Mouse (Mus musculus): ENCODE data around the gene Tmem35b. TPM values are rescaled to one million over a fixed set of nuclear protein-coding genes. Genes with fewer than 3 reads are reported as not detected.

Tmem35b gene
- polyA plus RNA-seq, 1 experiment from 2014 or later: 19.7 TPM

DNA sequence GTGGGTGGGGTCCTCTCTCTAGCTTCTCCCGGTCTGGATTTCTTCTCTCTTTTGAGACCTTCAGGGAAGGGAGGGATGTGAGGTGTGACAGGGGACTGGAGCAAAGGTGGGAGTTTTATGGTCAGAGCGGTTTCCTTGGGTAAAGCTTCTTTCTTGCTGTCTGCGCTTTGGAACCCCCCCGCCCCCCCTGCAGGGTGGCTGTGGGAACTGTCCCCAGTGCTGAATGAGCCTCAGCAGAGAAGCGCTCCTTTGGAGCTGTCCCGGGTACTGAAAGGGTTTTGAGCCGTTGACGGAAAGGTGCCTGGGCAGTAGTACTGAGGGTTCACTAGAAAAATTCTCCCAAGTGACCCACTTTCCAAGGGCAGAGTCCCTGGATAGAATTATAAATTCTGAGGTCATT lies 50.0 kb downstream of the Tmem35b start:
- no peak overlapping the region for H3K4me3 ChIP-seq (ENCODE audit: low read depth, low read length)
- 0 out of 2 replicates have a peak, but pooled peaks cover under 1% of the 10 kb centered on the region for H3K4me1 ChIP-seq (ENCODE audit: insufficient read depth, low read depth, low read length)
- WGBS: 2% methylated on average over 8 of the region's 8 CpGs
- peaks cover 9% of the 10 kb centered on the region for H3K27me3 ChIP-seq (replicated peaks; ENCODE audit: insufficient read depth, low read length)
- ATAC-seq (no peak), DNase-seq (ENCODE audit: low spot score) (peak; percentile 73)
- H3K36me3 ChIP-seq (ENCODE audit: insufficient read depth, low read length): no peaks in the 10 kb centered on the region
- no peaks in the 10 kb centered on the region for H3K9me3 ChIP-seq (ENCODE audit: low read length)
- H3K9ac ChIP-seq (replicated peaks; ENCODE audit: low read depth): no peak overlapping the region
- no peak overlapping the region for H3K4me2 ChIP-seq (replicated peaks; ENCODE audit: low read depth, low read length)
- no peak overlapping the region for H3K27ac ChIP-seq (ENCODE audit: low read length)
- TF ChIP-seq EP300 (IDR thresholded peaks at IDR 0.05): no peak
- TF ChIP-seq CTCF (IDR thresholded peaks at IDR 0.05): peak; percentile 28; the same call in 1 of the 2 replicates

DNA sequence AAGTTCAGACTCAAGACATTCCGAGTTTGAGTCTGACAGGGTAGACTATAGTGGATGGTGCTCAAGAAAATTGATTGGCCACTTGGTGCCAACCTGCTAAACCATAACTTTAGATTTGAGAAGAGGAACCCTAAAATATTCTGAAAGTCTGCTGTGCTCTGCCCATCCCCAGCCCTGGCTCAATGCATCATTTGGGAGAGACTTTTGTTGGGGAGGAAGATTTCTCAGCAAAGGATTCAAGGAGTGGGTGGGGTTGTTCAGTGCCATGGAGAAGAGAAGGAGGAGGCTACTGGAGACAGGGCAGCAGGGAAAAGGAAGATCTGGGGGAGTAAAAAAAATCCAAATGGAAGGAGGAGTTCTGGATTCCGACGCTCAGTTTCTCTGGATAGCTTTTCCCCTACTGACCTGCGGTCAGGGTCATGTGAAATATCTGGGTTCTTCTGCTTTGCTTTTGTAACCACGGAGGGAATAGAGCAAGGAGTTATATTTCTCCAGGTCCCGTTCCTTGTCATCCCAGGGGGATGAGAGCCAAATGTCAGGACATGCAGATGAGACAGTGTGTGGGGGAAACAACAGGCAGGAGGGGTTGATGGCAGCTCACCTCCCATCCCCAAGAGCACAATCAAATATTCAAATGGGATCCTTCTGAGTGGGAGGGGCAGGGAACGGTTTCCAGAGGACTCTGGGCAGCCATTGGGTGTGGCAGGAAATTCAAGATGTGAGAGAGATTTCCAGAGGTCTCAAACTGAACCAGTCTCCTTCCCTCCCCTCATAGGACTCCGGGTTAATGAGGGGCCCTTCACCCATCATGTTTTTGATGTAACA lies 50.8 kb downstream of the Tmem35b start:
- Histone ChIP-seq H3K27me3 (replicated peaks; ENCODE audit: insufficient read depth, low read length) (peaks cover 7% of the 10 kb centered on the region), H3K27ac (ENCODE audit: low read length) (no peak overlapping the region), H3K9me3 (ENCODE audit: low read length) (no peaks in the 10 kb centered on the region), H3K4me2 (replicated peaks; ENCODE audit: low read depth, low read length) (no peak overlapping the region), H3K4me3 (ENCODE audit: low read depth, low read length) (no peak overlapping the region), H3K4me1 (ENCODE audit: insufficient read depth, low read depth, low read length) (no peaks in the 10 kb centered on the region), H3K36me3 (ENCODE audit: insufficient read depth, low read length) (no peaks in the 10 kb centered on the region), H3K9ac (replicated peaks; ENCODE audit: low read depth) (no peak overlapping the region)
- TF ChIP-seq CTCF (IDR thresholded peaks at IDR 0.05) (no peak), EP300 (IDR thresholded peaks at IDR 0.05) (no peak)
- WGBS: 63% methylated on average over 8 of the region's 8 CpGs
- ATAC-seq: no peak
- DNase-seq (ENCODE audit: low spot score): no peak

DNA sequence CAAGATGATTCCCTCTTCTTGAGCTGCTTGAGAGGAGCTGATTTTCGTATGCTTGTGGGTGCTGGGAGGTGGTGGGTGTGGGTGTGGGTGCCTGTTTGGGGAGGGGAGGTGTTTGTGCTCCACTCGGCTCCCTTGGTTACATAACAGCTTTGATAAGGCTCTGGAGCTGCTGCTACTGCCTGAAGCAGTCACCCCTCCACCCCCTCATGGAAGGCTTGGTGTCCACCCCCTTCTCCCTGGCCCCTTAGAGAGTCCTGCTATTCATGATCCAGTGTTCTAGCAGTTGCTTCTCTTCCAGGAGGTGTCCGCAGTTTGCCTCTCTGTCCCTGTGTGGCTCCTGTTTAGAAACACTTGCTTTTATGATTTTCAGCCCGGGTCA lies 51.4 kb downstream of the Tmem35b start:
- H3K27me3 ChIP-seq (replicated peaks; ENCODE audit: insufficient read depth, low read length): peaks cover 5% of the 10 kb centered on the region
- no peaks in the 10 kb centered on the region for H3K36me3 ChIP-seq (ENCODE audit: insufficient read depth, low read length)
- ATAC-seq: no peak
- no peaks in the 10 kb centered on the region for H3K4me1 ChIP-seq (ENCODE audit: insufficient read depth, low read depth, low read length)
- no peak overlapping the region for H3K4me2 ChIP-seq (replicated peaks; ENCODE audit: low read depth, low read length)
- no peak overlapping the region for H3K27ac ChIP-seq (ENCODE audit: low read length)
- no peaks in the 10 kb centered on the region for H3K9me3 ChIP-seq (ENCODE audit: low read length)
- WGBS: 57% methylated on average over 4 of the region's 4 CpGs
- H3K4me3 ChIP-seq (ENCODE audit: low read depth, low read length): no peak overlapping the region
- no peak for DNase-seq (ENCODE audit: low spot score)
- TF ChIP-seq EP300 (IDR thresholded peaks at IDR 0.05) (no peak), CTCF (IDR thresholded peaks at IDR 0.05) (no peak)
- H3K9ac ChIP-seq (replicated peaks; ENCODE audit: low read depth): no peak overlapping the region

DNA sequence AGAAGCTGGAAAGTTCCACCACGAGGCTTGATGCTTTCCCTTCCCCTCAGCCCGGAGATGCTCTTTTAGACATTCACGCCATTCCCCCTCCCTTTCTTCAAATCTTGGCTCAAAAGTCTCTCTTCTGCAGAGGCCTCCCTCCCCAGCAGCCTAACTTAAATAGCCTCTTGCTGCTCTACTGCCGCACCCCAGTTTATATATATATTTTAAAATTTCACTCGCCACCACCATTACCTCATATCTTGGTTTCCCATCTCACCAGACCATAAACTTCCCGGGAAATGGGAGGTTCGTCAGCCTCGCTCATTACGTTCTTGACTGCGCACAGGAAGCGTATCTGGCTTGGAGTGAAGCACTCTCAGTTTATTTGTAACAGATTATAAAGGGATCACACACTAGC lies 54.5 kb downstream of the Tmem35b start:
- Histone ChIP-seq H3K4me2 (replicated peaks; ENCODE audit: low read depth, low read length) (no peak overlapping the region), H3K4me1 (ENCODE audit: insufficient read depth, low read depth, low read length) (no peaks in the 10 kb centered on the region), H3K36me3 (ENCODE audit: insufficient read depth, low read length) (no peaks in the 10 kb centered on the region), H3K9me3 (ENCODE audit: low read length) (no peaks in the 10 kb centered on the region), H3K4me3 (ENCODE audit: low read depth, low read length) (no peak overlapping the region), H3K27ac (ENCODE audit: low read length) (no peak overlapping the region), H3K9ac (replicated peaks; ENCODE audit: low read depth) (no peak overlapping the region), H3K27me3 (replicated peaks; ENCODE audit: insufficient read depth, low read length) (peaks cover 5% of the 10 kb centered on the region; the same call in 1 of the 2 replicates)
- no peak for ATAC-seq
- 61% methylated on average over 11 of the region's 11 CpGs for WGBS
- DNase-seq (ENCODE audit: low spot score): no peak
- TF ChIP-seq EP300 (IDR thresholded peaks at IDR 0.05): no peak
- TF ChIP-seq CTCF (IDR thresholded peaks at IDR 0.05): no peak

DNA sequence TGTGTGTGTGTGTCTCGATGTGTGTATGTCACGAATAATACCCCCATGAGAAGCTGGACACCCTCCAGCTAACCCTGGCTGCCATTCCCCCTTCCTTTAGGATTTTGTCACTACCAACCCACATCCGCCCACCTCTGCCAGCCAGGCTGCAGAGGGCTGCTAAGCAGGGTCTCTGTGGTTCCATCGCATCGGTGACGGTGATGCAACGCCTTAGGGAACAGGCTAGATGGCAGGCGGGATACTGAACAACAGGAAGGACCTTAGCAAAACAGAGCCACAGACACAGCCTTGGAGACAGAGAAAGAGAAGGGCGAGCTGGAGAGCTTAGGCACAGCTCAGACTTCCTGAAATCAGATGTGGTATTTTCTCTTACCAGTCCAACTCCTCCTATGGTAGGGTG lies 55.2 kb downstream of the Tmem35b start:
- ATAC-seq (no peak), DNase-seq (ENCODE audit: low spot score) (no peak)
- Histone ChIP-seq H3K4me1 (ENCODE audit: insufficient read depth, low read depth, low read length) (no peaks in the 10 kb centered on the region), H3K27me3 (replicated peaks; ENCODE audit: insufficient read depth, low read length) (peaks cover 5% of the 10 kb centered on the region; the same call in 1 of the 2 replicates), H3K9me3 (ENCODE audit: low read length) (no peaks in the 10 kb centered on the region), H3K4me3 (ENCODE audit: low read depth, low read length) (no peak overlapping the region), H3K9ac (replicated peaks; ENCODE audit: low read depth) (no peak overlapping the region), H3K4me2 (replicated peaks; ENCODE audit: low read depth, low read length) (no peak overlapping the region), H3K36me3 (ENCODE audit: insufficient read depth, low read length) (no peaks in the 10 kb centered on the region), H3K27ac (ENCODE audit: low read length) (no peak overlapping the region)
- no peak for TF ChIP-seq CTCF (IDR thresholded peaks at IDR 0.05)
- no peak for TF ChIP-seq EP300 (IDR thresholded peaks at IDR 0.05)
- 42% methylated on average over 9 of the region's 9 CpGs for WGBS

Other genes starting within 250 kb of the Tmem35b start
- 8.6 and 11.7 TPM in 2 replicates for gene Zmym4, start 155.6 kb upstream of the Tmem35b start, polyA plus RNA-seq (2015; fragmentation: Nextera tagmentation; extraction: Ambion mirVana)
- gene Sfpq, start 102.4 kb upstream of the Tmem35b start, polyA plus RNA-seq (2015; fragmentation: Nextera tagmentation; extraction: Ambion mirVana): 51.1 and 63.3 TPM in 2 replicates
- 6.4 and 8.1 TPM in 2 replicates for gene Zmym1, start 62.5 kb upstream of the Tmem35b start, polyA plus RNA-seq (2015; fragmentation: Nextera tagmentation; extraction: Ambion mirVana)
- gene Zmym6, start 46.3 kb upstream of the Tmem35b start, polyA plus RNA-seq (2015; fragmentation: Nextera tagmentation; extraction: Ambion mirVana): 5.8 and 9.2 TPM in 2 replicates
- 0.10 and 0.18 TPM in 2 replicates for gene Dlgap3, start 45.5 kb downstream of the Tmem35b start, polyA plus RNA-seq (2015; fragmentation: Nextera tagmentation; extraction: Ambion mirVana)
- 60.4 and 66.1 TPM in 2 replicates for gene Smim12, start 120.1 kb downstream of the Tmem35b start, polyA plus RNA-seq (2015; fragmentation: Nextera tagmentation; extraction: Ambion mirVana)
- 56.9 and 58.3 TPM in 2 replicates for gene Gja4, start 190.3 kb downstream of the Tmem35b start, polyA plus RNA-seq (2015; fragmentation: Nextera tagmentation; extraction: Ambion mirVana)
- 2.9 and 3.3 TPM in 2 replicates for gene Gjb3, start 207.2 kb downstream of the Tmem35b start, polyA plus RNA-seq (2015; fragmentation: Nextera tagmentation; extraction: Ambion mirVana)
- 0.27 and 0.31 TPM in 2 replicates for gene Gjb4, start 230.4 kb downstream of the Tmem35b start, polyA plus RNA-seq (2015; fragmentation: Nextera tagmentation; extraction: Ambion mirVana)
- 1.7 and 1.9 TPM in 2 replicates for gene Gjb5, start 234.5 kb downstream of the Tmem35b start, polyA plus RNA-seq (2015; fragmentation: Nextera tagmentation; extraction: Ambion mirVana)